Mouse (Mus musculus): ENCODE measurements around the gene Olfr1204. TPM values are rescaled to one million over a fixed set of nuclear protein-coding genes. Genes with fewer than 3 reads are reported as not detected.

Gene Olfr1204
- polyA plus RNA-seq (2021; fragmentation: Nextera tagmentation): not detected in 2 replicates
- long read RNA-seq, experiment 1: 0 reads
- long read RNA-seq, experiment 2: 0 reads

GRCm38 (mm10) chr2:88848992-88849391 is at the start of gene Olfr1204:
Gene Olfr1204 (plus strand): TSS chr2:88849292.

GRCm38 (mm10) chr2:88814196-88814595 is 34.9 kb upstream of the Olfr1204 start, which contains the start of gene Olfr1202:
Gene Olfr1202 (plus strand): TSS chr2:88814496.

GRCm38 (mm10) chr2:88829437-88829836 is 19.7 kb upstream of the Olfr1204 start, which contains the start of gene Olfr1205:
Gene Olfr1205 (plus strand): TSS chr2:88829737.

GRCm38 (mm10) chr2:88862931-88863330 is 13.8 kb downstream of the Olfr1204 start, which contains the start of gene Olfr1206:
Gene Olfr1206 (plus strand): TSS chr2:88863231.

GRCm38 (mm10) chr2:88902211-88902610 is 53.1 kb downstream of the Olfr1204 start, which contains the start of gene Olfr1208:
Gene Olfr1208 (minus strand): TSS chr2:88902311.

Other genes starting within 250 kb of the Olfr1204 start
- not detected in 2 replicates for gene Olfr1191-ps1, start 208.8 kb upstream of the Olfr1204 start, polyA plus RNA-seq (2021; fragmentation: Nextera tagmentation)
- not detected in 2 replicates for gene Olfr1192-ps1, start 200.8 kb upstream of the Olfr1204 start, polyA plus RNA-seq (2021; fragmentation: Nextera tagmentation)
- not detected in 2 replicates for gene Olfr1193, start 173.7 kb upstream of the Olfr1204 start, polyA plus RNA-seq (2021; fragmentation: Nextera tagmentation)
- gene Olfr1195, start 160.1 kb upstream of the Olfr1204 start, polyA plus RNA-seq (2021; fragmentation: Nextera tagmentation): not detected in 2 replicates
- not detected in 2 replicates for gene Olfr1196, start 144.7 kb upstream of the Olfr1204 start, polyA plus RNA-seq (2021; fragmentation: Nextera tagmentation)
- not detected in 2 replicates for gene Olfr1197, start 116.9 kb upstream of the Olfr1204 start, polyA plus RNA-seq (2021; fragmentation: Nextera tagmentation)
- gene Olfr1198, start 97.9 kb upstream of the Olfr1204 start, polyA plus RNA-seq (2021; fragmentation: Nextera tagmentation): not detected in 2 replicates
- not detected in 2 replicates for gene Olfr1199, start 88.8 kb upstream of the Olfr1204 start, polyA plus RNA-seq (2021; fragmentation: Nextera tagmentation)
- 0.04 TPM in 1 of 2 replicates, not detected in the other for gene Olfr1200, start 78.8 kb upstream of the Olfr1204 start, polyA plus RNA-seq (2021; fragmentation: Nextera tagmentation)
- gene Olfr1201, start 56.3 kb upstream of the Olfr1204 start, polyA plus RNA-seq (2021; fragmentation: Nextera tagmentation): not detected in 2 replicates
- gene Olfr1202, start 34.8 kb upstream of the Olfr1204 start, polyA plus RNA-seq (2021; fragmentation: Nextera tagmentation): not detected in 2 replicates
- not detected in 2 replicates for gene Olfr1205, start 19.6 kb upstream of the Olfr1204 start, polyA plus RNA-seq (2021; fragmentation: Nextera tagmentation)
- not detected in 2 replicates for gene Olfr1206, start 13.9 kb downstream of the Olfr1204 start, polyA plus RNA-seq (2021; fragmentation: Nextera tagmentation)
- not detected in 2 replicates for gene Olfr1208, start 53.0 kb downstream of the Olfr1204 start, polyA plus RNA-seq (2021; fragmentation: Nextera tagmentation)
- gene Olfr1209, start 65.9 kb downstream of the Olfr1204 start, polyA plus RNA-seq (2021; fragmentation: Nextera tagmentation): not detected in 2 replicates
- not detected in 2 replicates for gene Olfr1211, start 88.8 kb downstream of the Olfr1204 start, polyA plus RNA-seq (2021; fragmentation: Nextera tagmentation)
- gene Olfr1212, start 104.7 kb downstream of the Olfr1204 start, polyA plus RNA-seq (2021; fragmentation: Nextera tagmentation): not detected in 2 replicates
- gene Gm13762, start 131.0 kb downstream of the Olfr1204 start, polyA plus RNA-seq (2021; fragmentation: Nextera tagmentation): not detected in 2 replicates
- not detected in 2 replicates for gene Olfr1214, start 143.4 kb downstream of the Olfr1204 start, polyA plus RNA-seq (2021; fragmentation: Nextera tagmentation)
- gene Olfr1215, start 157.7 kb downstream of the Olfr1204 start, polyA plus RNA-seq (2021; fragmentation: Nextera tagmentation): not detected in 2 replicates
- not detected in 2 replicates for gene Olfr1216, start 169.0 kb downstream of the Olfr1204 start, polyA plus RNA-seq (2021; fragmentation: Nextera tagmentation)
- gene Olfr1217, start 182.8 kb downstream of the Olfr1204 start, polyA plus RNA-seq (2021; fragmentation: Nextera tagmentation): not detected in 2 replicates
- gene Olfr1218, start 211.9 kb downstream of the Olfr1204 start, polyA plus RNA-seq (2021; fragmentation: Nextera tagmentation): not detected in 2 replicates
- gene Olfr1219, start 234.2 kb downstream of the Olfr1204 start, polyA plus RNA-seq (2021; fragmentation: Nextera tagmentation): not detected in 2 replicates